Mouse (Mus musculus) retina, postnatal 7 days (tissue): ENCODE results near the gene 1700018F24Rik.
A peak's percentile ranks its signal among the peaks of the same experiment; 100 is the strongest.
"Not testable (repeated sequence)": the region's sequence is repeated elsewhere in the genome, so short reads cannot be mapped to it uniquely, and the experiment has no call there.

Source experiments
- DNase-seq: peaks from one replicate; pipeline ENCODE4 v3.0.0-alpha.2; 2012; ENCODE audit warnings: low read depth, low spot score

Gene 1700018F24Rik

DNA sequence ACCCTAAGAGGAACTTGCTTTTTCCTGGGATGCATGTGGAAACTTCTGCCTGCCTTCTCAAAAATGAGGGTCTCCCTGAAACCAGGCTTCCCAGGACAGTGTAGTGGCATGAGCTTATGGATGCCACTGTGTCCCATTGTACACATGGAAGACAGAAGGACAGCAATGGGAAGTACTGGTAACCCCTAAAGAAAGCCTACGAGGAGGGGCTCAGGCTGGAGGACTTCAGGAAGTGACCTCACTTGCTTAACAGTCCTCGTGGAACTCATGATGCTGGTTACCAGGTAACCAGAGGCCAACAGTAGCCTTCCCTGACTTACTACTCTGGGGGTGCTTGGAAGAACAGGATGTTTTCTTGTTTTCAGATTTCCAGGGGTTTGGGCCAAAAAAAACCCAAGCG lies at the start of gene 1700018F24Rik:
TSS of gene 1700018F24Rik (plus strand) at position 301 of the 400 bp plus-strand sequence.
- not testable (repeated sequence) for DNase-seq

GRCm38 (mm10) chr5:144998491-144998890 lies 44.3 kb upstream of the 1700018F24Rik start:
- DNase-seq: no peak

DNA sequence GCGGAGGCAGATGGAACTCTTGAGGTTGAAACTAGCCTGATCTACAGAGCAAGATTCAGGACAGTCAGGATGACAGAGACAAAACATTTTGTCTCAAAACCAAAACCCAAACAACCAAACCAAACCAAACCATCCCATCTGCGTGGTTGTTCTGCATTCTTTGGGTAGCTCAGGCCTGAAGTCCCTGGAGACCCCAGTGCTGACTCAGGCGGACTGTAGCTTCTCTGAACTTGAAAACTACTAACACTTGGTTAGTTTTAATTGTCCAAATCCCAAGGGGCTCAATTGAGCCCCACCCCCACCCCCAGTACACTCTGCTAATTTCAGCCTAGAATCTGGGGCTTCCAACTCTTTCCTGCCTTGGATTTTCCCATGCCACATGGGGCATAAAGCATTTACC lies 39.4 kb upstream of the 1700018F24Rik start:
- DNase-seq: no peak

GRCm38 (mm10) chr5:145004495-145004894 lies 38.3 kb upstream of the 1700018F24Rik start:
- no peak for DNase-seq

DNA sequence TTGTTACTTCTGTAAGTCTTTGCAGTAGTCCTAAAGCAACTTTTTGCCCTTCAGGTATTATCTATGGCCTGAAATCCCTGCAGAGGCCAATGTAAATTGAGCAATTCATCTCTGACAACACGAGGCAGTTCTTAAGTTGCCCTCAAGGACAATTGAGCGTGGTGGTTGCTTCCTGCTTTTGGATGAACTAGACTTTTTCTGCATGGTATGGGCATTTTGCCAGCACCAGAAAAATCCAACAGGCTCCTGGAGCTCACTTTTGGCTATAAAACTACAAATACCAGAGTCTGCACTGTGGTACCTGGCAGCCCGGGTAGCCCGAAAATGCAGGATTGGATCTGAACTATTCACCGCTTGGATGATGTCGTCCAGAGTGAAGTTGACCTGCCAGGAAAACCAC lies 37.2 kb upstream of the 1700018F24Rik start:
- DNase-seq: no peak

DNA sequence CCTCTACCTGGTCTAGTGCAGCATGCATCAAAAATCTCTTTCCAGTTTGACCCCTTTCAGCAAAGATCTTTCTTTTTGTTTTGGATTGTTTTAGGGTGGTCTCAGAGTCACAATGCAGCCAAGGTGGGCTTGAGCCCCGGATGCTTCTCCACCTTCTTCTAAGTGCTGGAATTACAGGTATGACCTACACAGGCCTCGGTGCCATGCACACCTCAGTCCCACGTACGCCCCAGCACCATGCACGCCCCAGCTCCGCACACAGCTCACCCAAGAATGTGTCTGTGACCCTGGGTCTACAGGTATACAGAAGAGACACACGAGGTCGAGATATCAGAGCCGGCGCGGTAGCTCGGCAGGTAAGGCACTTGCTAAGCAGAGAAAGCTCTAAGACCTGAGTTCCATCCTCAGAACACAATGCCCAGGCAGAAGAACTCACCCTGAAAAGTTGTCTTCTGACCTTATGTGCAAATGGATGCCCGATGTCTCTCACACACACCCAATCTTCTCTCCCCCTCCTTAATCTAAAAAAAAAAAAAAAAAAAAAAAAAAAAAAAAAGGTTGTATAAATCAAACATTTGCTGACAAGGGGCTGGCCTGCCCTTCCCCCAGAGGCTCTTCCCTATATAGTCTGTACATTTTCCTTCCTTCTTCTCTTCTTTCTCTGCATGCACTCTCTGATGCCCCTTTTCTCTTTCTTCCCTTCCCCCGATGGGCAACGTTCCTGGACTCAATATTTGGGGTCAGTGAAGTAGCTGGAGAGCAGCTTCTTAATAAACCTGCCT lies 33.7 kb upstream of the 1700018F24Rik start:
- DNase-seq: no peak

GRCm38 (mm10) chr5:145014278-145014677 lies 28.5 kb upstream of the 1700018F24Rik start:
- no peak for DNase-seq

- DNase-seq: not testable (repeated sequence)
Measured at GRCm38 (mm10) chr5:145016761-145017160, 26.0 kb upstream of the 1700018F24Rik start.

- DNase-seq: not testable (repeated sequence)
Measured at GRCm38 (mm10) chr5:145020254-145020653, 22.5 kb upstream of the 1700018F24Rik start.

GRCm38 (mm10) chr5:145020712-145021111 lies 22.1 kb upstream of the 1700018F24Rik start:
- DNase-seq: not testable (repeated sequence)

DNA sequence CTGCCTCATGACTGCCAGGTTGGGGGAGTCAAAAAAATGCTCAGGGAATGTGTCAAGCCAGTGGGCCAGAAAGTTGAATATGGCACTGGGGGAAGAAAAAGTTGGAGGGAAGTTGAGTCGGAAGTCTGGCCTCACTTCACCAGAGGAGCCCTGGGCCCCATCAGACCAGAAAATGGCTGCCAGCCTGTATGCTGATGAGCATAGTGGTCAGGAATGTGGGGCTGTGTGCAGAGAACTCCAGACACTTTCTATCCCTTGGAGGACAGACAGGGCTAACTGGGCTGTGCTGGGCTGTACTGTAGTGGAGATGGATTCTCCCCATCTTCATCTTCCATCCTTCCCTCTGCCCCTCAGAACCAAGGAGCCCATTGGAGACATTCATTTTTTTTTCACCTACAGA lies 12.3 kb upstream of the 1700018F24Rik start:
- not testable (repeated sequence) for DNase-seq

- DNase-seq: not testable (repeated sequence)
Measured at GRCm38 (mm10) chr5:145032391-145032790, 10.4 kb upstream of the 1700018F24Rik start, which contains the start of gene Gm4871. Gm4871 (minus strand) TSS chr5:145032754.

GRCm38 (mm10) chr5:145041628-145042027 lies 1.2 kb upstream of the 1700018F24Rik start:
- no peak for DNase-seq

GRCm38 (mm10) chr5:145054187-145054586 lies 11.4 kb downstream of the 1700018F24Rik start:
- DNase-seq: not testable (repeated sequence)

DNA sequence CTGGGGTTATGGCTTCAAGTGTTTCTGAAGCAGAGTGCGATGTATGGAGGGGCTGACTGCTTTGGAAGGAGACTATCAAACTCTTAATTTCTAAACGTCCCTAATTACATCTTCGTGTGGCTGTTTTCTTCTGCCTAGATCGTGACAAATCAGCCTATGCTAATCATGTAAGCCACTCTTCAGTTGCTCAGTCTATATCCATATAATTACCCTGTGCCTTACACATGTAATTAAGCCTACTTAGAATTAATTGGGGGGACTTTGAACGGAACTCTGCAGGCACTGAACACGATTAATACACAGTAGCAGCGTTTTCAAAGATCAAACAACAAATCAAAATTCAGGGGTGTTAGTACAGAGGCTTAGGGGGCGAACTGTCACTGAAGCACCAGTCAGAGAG lies 15.1 kb downstream of the 1700018F24Rik start:
- DNase-seq: no peak

GRCm38 (mm10) chr5:145058722-145059121 lies 15.9 kb downstream of the 1700018F24Rik start:
- no peak for DNase-seq

GRCm38 (mm10) chr5:145059524-145059923 lies 16.7 kb downstream of the 1700018F24Rik start:
- no peak for DNase-seq

- DNase-seq: no peak
Measured at GRCm38 (mm10) chr5:145064765-145065340, 22.1 kb downstream of the 1700018F24Rik start.

DNA sequence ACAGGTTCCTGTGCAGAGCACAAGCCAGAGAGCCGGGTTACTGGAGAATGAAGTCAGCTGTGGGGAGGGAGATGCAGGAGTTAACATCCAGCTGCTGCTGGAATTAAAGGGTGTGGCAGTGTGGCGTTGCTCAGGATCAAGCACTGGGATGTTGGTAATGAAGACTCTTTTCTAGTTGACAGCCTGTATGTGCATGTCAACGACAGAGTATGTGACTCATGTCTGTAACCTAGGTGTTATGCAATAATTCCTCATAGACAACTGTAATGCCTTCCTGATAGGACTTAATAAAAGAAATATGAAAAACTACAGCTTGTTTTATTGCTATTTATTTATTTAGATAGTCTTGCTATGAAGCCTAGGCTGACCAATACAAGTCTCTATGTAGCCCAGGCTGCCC lies 26.1 kb downstream of the 1700018F24Rik start:
- no peak for DNase-seq

DNA sequence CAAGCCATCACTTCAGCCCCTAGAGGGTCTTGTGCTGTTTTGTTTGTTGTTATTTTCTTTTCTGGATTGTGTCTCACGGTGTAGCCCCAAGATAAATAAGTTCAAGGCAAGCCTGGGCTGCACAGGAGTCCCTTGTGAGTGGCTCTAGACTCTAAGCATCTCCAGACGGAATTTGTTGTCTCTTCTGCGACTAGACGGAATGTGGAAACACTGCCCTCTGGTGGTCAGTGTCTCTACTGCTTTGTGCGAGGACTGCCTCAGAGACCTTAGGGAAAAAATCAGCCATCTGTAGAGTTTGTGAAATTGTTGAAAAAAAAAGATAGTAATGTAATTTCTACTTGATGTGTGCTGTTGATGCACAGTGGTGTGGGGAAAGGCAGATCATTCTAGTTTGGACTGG lies 26.9 kb downstream of the 1700018F24Rik start:
- DNase-seq: peak; percentile 70

GRCm38 (mm10) chr5:145071342-145071741 lies 28.6 kb downstream of the 1700018F24Rik start:
- peak; percentile 6 for DNase-seq

GRCm38 (mm10) chr5:145075081-145075480 lies 32.3 kb downstream of the 1700018F24Rik start:
- no peak for DNase-seq
